Mouse (Mus musculus) heart, postnatal 10 days (tissue): Measurements from ENCODE around the gene Chst14. TPM values are rescaled to one million over a fixed set of nuclear protein-coding genes. Genes with fewer than 3 reads are reported as not detected.

Experiments
- DNase-seq, 2 experiments: peaks; one replicate each; pipeline ENCODE4 v3.0.0; 2021
- intact Hi-C: fragments of 180-260 bp; cut with DNase I; formaldehyde crosslinking; loops from one replicate; pipeline ENCODE4 v1.15.1; 2025
- total RNA-seq, 2 experiments: library from RNA; stranded (reverse); gene quantifications; 2 replicates each; pipeline ENCODE4 v1.2.3; 2021

The Chst14 gene
- 10 to 100 TPM; 14.1 to 14.5 TPM for total RNA-seq

DNA sequence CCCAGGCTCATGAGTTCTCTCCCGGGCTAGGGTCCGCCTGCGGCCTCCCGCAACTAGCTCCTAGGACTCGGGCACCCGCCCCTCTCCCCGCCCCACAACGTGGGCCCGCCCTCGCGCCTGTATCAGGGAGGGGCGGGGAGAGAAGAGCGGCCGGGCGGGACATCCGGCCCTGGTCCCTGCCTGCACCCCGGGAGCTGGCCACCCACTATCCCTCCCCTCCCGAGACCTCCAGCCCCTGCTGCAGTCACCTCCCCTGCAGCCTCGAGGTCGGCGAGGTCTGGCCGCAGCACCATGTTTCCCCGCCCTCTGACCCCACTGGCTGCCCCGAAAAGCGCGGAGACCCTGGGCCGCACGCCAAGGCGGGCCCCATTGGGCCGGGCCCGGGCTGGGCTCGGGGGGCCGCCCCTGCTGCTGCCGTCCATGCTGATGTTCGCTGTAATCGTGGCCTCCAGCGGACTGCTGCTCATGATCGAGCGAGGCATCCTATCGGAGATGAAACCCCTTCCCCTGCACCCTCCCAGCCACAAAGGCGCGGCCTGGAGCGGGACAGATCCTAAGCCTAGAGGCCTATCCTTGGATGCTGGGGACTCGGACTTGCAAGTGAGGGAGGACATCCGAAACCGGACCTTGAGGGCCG, at the start of gene Chst14:
Chst14 (plus strand) TSS at position 136 of the 637 bp plus-strand sequence.
- intact Hi-C loops = loop anchor here (2.0 kb wide), 1 partner anchor 20 kb away; no protein-coding TSS in a partner anchor
- DNase-seq = peak; percentile 84

DNA sequence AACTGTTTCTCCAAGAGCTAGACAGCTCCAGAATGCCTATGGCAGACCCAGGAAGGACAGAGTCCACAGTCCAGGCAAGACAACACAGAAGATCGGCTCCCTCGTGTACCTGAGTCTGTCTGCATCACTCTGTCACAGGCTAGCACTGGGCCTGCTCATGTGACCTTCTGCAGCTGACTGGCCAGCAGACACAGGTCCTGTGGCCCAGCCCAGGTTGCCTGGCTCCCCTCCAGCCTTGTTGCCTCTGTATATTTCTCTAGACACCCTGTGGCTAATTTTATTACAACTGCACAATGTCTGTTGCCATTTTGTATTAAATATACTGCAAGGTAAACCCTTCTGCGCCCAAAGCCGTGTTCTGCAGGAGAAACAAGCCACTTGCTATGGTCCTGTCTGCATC, 45.3 kb upstream of the Chst14 start:
- DNase-seq = peak in 1 of 2 experiments; percentile 37
- intact Hi-C loops = loop anchor here (5.0 to 10.0 kb wide), 2 partner anchors 394 to 616 kb away; no protein-coding TSS in a partner anchor

DNA sequence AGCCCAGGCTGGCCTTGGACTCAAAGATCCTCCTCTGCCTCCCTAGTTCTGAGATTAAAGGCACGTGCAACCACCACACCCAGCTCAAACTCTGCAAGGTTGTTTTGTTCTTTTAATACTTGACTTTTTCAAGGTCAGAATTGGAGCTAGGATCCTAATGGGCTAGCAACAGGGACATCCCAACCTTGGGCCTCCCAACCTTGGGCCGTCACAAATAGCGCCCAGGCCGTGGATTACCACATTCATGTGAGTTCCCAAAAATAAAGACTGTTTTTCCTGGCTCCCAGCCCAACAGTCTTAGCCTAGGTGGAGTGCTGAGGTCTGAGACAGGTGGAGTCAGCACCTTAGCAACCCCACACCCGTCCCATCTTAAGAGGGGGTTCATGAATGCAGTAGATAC, 44.3 kb upstream of the Chst14 start:
- intact Hi-C loops = loop anchor here (2.0 to 10.0 kb wide), 4 partner anchors 139 to 617 kb away; no protein-coding TSS in a partner anchor
- no peak for DNase-seq

DNA sequence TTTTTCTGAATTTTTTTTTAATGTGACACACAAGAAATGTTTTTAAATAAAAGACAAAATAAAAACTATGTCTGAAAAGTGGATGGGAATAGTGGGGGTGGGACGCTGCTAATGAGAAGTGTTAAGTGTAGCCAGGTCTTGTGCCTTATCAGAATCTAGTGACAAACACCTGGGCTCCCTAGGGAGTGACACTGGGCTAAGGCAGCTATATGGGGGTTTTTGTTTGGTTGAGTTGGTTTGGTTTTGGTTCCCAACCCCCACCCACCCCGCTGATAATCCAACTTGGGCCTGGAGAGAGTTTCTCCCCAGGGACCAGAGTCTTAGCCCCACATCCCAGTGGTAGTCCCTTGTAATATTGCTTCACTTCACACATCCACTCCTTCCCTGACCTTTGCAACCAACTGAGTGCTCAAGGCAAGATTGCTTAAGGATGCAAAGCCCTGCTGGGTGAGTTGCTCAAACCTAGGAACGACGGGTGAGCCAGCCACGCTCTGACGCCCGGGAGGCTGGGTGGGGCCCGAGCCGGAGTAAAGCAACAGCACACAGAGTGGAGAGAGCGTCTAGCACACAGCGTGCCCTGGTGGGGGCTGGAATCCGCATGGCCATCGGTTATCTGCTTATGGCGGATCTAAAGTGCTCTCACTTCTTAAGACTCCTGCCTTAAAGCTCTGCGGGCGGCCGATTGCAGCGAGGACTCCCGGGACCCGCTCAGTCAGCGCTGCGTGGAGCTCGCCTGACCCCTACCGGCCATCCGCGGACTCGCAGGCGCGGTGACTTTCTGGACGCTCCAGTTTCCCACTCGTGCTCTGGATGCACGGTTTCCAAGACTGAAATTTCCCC, 43.2 kb upstream of the Chst14 start:
- intact Hi-C loops = loop anchor here (1.0 to 10.0 kb wide), 7 partner anchors 93 to 618 kb away; no protein-coding TSS in a partner anchor
- peak; percentile 89 to 93 for DNase-seq

DNA sequence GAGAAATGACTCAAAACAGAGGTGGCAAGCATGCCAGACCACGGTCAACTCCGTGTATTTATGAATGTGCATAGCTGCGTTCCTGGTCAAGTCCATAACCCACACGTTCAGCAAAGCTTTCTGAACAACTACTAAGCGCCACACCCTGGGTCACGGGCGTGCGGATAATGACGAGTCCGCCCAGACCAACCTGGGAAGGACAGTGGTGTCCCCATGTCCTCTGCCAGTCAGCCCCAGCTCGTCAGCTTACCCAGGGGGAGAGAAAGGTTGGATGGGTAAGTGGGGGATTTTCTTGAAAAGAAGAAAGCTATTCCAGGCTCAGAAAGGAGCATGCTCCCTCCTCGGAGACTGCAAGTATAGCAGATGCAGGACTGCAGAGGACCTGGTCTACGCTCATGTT, 38.9 kb upstream of the Chst14 start:
- no peak for DNase-seq

DNA sequence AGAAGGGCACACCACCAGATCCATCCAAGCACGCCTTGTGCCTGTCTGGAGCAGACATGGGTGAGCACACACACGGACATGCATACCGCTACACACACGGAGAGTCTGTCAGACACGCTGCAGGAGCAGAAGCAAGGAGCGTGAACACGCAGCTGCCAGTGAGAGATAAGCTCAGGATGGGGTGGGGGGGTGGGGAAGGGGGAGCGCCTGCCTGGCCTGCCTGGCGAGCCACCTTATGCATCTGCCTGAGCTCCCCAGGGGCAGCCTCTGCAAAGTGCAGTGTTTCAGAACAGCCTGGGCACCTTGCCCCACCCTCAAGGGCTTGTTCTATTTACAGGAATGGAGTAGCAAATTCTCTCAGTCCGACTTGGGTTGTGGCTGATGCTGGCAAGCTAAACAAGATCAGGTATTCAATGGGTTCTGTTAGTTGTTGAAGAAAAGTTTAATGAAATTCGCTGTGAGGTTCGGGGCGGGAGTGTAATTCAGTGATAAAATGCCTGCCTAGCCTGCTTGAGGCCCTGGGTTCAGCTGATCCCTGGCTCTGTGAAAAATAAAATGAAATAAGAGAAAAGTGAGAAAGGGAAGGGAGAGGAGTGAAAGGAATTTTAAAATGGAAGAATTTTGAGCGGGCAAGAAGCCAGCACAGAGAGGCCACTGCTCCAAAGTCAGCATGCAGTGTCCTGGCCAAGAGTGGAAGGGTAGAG, 38.3 kb upstream of the Chst14 start:
- intact Hi-C loops = loop anchor here (10.0 kb wide), 1 partner anchor 623 kb away; no protein-coding TSS in a partner anchor
- DNase-seq = peak; percentile 69 to 73

More for the DNA sequence above, 38.9 kb upstream of the Chst14 start:
- intact Hi-C loops = loop anchor here (10.0 kb wide), 1 partner anchor 623 kb away; no protein-coding TSS in a partner anchor

DNA sequence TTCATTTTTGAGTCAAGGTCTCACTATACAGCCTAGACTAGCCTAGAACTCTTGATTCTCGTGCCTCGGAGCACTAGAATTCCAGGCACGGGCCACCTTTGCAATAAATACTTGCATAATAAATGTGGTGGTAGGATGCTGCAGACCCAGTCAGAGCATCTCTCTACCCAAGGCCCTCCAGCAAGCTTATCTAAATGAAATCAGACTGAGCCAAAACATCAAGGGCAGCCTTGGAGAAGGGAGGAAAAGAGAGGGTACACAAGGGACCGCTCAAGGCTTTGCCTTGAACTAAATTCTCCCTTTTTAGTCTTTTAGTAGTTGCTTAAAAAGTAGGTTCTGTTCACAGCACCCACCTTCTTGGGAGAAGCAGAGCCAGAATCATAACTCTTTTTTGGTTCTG, 35.1 kb upstream of the Chst14 start:
- intact Hi-C loops = no loop called here
- no peak for DNase-seq

DNA sequence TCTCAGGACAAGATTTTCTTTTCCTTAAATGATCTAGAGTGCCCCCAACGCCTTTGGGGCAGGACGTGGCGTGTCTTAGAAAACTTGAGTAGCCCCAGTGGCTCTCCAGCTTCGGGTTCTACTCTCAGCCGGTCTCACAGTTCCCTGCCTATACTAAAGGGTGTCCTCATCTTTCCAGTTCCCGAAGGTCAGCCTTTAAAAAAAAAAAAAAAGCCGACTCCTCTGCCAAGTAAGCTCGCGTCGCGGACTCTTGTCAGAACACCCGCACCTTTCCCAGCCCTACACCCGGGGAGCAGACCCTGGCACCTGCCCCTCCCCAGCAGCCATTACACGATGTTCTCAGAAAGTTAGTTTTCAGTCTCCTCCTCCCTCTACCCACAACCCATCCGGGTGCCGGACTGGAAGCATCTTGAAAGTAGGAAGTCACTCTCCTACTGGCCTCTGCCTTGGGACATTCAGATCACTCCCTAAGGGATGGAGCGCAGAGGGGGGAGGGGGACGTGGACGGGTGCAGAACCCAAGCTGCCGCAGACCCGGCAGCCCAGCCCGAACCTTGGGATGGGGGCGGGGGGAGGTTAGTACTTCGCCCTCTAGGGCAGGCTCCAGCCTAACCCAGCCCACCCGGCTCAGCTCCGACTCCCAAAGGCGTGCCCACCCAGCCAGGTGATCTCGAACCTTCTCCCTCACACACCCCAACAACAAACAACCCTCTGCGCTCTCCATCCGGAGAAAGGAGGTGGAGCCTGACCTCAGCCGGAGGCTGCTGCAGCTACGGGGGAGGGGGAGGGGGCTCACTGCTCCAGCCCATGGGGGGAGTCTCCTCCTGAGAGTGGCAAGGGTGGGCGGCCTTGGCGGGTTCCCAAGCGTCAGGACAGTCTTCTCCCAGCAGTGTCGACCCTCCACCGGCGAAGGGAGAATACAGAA, 30.0 kb upstream of the Chst14 start:
- DNase-seq = peak; percentile 54
- intact Hi-C loops = no loop called here

DNA sequence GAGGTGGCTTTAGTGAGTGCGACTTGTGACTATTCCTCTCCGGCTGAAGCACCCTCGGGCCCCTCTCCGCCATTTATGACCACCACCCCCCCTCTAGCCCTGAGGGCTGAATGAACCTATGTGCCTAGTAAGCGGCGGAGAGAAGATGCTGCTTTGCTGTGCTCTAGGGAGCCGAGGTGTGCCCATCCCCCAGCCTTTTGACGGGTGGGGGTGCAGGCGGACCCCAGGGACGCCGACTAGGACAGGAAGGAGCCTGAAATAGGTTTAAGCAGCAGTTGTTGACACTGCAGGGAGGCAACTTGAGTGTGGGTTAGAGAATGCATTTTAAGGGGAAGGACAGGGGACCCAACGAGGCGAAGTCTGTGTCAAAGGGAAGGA, 29.4 kb upstream of the Chst14 start:
- intact Hi-C loops = no loop called here
- peak in 1 of 2 experiments; percentile 36 for DNase-seq

DNA sequence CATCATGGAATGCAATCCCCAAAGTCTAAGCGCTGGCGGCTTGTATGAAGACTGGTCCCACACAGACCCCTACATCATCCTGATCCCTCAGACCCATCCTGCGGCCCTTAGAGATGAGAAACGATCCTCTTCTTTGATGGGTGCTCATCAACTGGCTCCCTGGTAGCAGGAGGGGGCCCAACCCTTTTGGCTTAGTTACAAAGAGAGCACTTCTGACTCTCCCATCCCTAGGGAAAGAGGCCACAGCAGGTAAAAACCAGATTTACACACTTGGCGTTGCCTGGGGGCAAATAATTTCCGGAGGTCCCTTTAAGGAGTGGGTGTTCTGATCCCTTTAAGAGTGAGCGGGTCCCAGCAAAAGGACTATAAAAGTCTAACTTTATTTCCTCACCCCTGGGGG, 28.9 kb upstream of the Chst14 start:
- intact Hi-C loops = no loop called here

DNA sequence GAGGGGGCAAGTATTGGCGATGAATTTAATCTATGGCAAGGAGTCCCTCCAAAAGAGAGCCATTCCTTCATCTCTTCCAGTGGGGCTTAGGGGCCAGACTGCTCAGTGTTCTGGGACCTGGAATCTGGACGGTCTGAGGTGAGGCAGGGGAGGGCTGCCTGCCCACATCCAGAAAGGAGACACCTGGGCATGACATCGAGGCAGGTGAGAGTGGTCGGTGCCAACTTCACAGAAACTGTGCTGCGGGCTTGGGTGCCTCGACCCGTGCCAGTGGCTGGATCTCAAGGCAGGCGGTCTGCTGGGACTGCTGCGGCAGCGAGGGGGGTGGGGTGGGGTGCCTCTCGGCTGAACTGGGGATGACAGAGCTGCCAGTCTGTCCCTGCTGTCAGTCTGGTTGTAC, 28.5 kb upstream of the Chst14 start:
- no peak for DNase-seq
- intact Hi-C loops = no loop called here

More for the DNA sequence above, 28.9 kb upstream of the Chst14 start:
- DNase-seq = no peak

DNA sequence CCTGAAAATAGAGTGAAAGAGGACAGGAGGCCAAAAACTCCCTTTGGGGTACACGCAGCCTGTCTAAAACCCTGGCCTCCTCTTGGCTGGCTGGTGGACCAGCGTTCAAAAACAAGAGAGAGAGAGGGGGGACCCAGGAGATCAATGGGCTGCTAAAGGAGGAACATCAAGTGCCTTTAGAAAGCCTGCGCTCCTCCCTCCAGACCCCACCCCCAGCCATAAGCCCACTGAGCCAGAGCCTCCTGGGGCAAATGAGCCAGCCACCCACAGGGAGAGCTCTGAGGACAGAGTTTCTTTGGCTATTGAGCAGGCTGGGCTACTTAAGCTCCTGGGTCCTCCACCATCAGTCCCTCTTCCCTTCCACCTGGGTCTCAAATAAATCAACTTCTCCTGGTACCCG, 27.5 kb upstream of the Chst14 start:
- no peak for DNase-seq
- intact Hi-C loops = no loop called here

DNA sequence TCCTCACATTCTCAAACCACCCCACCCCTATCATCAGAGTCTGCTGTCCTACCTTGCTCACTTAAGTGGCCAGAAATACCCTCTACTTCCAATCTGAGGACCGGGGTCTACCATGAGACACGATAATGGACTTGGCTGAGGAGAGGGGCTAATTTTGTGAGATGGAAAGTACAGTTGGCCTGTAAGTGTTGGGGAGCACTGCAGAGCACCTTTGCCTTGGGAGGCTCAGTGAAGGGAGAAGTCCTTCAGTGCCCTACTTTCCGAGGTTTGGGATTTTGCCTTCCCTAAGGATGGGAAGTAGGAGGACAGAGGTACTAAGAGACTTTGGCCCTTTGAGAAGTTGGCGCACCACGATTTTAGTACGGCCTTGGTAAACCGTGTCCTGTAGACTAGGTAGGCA, 27.0 kb upstream of the Chst14 start:
- intact Hi-C loops = no loop called here
- DNase-seq = no peak

DNA sequence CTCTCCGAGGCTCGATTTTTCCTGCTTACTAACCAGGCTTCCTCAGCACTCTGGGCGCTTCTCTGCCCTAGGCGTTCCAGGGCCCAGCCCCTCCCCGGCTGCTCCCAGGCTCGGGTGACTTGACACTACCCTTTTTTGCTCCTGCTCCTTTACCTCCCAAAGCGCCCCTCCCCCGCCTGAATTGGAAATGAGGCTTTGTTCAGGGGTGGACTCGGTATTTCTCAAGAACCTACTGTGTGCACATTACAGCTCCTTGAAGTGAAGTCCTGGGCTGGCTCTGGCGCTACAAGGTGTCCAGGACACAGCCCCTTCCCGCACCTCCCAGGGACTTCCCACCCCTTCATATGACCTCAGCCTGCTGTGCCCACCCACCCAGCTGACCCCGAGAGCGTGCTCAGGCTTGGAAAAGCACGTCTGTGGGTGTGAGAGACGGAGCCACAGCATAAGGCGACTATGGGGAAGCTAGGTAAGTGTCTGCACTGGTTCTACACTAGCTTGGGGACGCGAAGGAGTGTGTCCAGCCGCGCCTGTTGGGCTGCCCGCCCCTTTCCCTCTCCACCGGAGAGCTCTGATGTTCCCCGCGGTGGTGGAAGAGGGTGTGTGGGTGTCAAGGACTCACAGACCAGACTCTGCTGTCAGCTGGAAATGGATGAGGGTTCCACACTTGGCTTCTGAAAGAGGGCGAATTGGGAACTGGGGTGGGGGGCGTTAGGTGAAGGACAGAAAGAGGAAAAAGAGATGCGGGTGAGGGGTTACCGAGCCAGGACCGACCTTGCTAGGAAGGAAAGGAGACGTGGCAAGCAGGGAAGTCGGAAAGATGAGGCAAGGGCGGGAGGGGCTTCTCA, 26.1 kb upstream of the Chst14 start, which contains the start of gene Bahd1:
Bahd1 (plus strand) TSS at position 397 of the 845 bp plus-strand sequence.
- peak in 1 of 2 experiments; percentile 38 for DNase-seq
- intact Hi-C loops = no loop called here

DNA sequence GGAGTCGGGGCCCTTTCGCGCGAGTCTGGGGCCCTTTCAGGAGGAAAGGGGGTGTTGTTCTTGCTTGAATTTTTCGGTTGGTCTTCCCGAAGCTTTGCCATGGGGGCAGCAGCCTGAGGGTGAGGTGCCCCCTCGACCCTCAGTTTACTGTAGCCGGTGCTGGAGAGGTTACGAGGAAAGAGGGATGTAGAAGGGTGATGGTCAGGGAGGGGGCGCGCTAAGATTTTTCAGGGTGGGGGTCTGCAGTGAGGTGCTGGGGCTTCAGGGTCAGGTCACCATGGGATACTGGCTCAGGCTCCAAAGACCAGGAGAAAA, 25.5 kb upstream of the Chst14 start:
- DNase-seq = no peak
- intact Hi-C loops = no loop called here

DNA sequence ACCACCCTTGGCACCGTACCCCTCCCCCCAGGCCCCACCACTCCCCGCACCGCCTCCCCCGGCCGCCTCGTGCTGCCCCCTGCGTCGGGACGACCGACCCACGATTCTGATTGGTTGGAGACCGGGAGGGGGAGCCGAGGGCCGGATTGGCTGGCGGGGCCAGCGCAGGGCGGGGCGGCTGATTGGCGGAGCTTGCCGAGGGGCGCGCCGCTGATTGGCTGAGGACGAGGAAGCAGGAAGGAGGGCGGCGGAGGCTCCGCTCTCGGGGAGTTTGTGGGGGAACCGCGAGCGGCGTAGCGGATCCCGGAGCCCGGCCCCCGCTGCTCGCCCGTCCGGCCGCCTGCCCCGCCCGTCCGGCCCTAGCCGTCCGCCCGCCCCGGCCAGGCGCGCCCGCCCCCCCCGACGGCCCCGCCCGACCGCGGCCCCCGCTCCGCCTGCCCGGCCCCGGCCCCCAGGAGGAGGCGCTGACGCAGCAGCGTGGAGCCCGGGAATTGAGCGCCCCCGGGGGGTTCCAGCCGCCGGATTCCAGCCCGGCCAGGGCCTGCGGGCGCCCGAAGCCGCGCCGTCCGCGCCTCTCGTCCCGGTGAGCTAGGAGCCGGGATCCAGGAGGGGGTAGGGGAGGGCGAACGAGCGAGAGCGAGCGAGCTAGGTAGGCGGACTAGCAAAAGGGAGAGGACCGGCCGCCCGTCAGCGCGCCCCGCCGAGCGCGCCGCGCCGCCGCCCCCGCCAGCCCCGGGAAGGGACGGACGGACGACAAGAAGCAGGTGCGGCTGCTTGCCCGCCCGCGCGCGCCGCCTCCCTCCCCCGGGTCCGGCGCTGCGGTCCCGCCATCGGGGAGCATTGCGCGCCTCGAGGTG, 24.9 kb upstream of the Chst14 start:
- intact Hi-C loops = loop anchor here (2.0 kb wide), 1 partner anchor 73 kb away; no protein-coding TSS in a partner anchor

DNA sequence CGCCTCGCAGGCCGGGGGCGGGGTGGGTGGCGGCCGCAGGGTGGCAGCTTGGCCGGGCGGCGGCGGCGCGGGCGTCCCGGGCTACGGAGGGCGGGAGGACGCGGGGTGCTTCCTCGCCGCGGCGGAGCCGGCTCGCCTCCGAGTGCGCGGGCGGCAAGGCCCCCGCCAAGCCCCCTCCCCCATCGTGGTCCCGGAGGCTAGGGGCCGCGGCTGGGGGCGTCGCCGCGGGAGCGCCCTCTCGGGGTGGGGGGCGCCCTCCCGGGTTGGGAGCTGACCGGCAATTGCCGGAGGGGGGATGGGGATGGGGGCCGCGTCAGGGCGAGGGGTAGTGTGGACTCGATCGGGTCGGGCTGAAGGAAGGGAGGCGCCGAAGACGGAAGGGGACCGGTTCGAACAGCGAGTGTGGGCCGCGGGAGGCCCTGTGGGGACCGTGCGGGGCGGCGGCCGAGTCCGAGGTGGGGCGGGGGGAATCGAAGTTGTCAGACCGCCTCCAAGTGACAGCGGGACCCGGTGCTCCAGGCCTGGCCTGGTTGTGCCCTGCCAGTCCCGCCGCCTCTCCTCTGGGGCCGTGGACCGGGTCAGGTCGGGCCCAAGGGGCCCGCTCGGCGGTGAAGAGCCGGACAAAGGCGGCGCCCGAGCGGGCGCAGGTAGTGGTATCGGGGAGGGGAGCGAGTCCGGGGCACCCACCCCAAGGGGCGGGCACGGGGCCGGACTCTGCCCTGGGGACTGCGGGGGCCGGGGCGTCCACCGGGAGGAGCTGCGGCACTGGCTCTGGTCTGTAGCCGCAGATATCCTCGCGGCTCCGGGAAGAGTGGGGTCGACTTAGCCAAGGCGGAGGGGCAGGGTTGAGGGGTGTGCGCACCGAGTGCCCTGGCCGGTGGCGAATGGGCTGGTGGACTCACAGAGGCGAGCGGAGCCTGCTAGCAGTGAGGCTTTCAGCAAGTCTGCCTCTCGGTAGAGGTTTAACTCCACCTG, 24.0 kb upstream of the Chst14 start:
- DNase-seq = peak; percentile 66 to 70
- intact Hi-C loops = loop anchor here (2.0 kb wide), 1 partner anchor 72 kb away; no protein-coding TSS in a partner anchor

More for the DNA sequence above, 24.9 kb upstream of the Chst14 start:
- peak; percentile 97 to 98 for DNase-seq
